Mouse (Mus musculus) kidney, adult 2 months (tissue): ENCODE measurements around the gene Man2b2.

Source experiments
- CTCF ChIP-seq: fragments of 200-500 bp; conservative IDR thresholded peaks from 2 replicates; pipeline ENCODE4 v1.5.1; 2011; ENCODE audit warnings: low read depth, mild to moderate bottlenecking, control low read depth, low read length, moderate library complexity, mixed read lengths; ENCODE audit not compliant: insufficient read depth, insufficient read length
- POLR2A ChIP-seq: fragments of 200-500 bp; IDR thresholded peaks from one replicate; pipeline ENCODE4 v1.6.1; 2011; ENCODE audit warnings: low read depth, low read length, control low read depth

- TF ChIP-seq CTCF: no peak
- no peak for TF ChIP-seq POLR2A
Observed at GRCm38 (mm10) chr5:36870916-36871315, 40.5 kb upstream of the Man2b2 start.
